Mouse (Mus musculus): ENCODE results near the gene Gm20835. TPM values are rescaled to one million over a fixed set of nuclear protein-coding genes. Genes with fewer than 3 reads are reported as not detected.
"Not testable (repeated sequence)": the region's sequence is repeated elsewhere in the genome, so short reads cannot be mapped to it uniquely, and the experiment has no call there.

Gene Gm20835
- polyA plus RNA-seq (2015; fragmentation: Nextera tagmentation; extraction: Ambion mirVana): not detected in 2 replicates

DNA sequence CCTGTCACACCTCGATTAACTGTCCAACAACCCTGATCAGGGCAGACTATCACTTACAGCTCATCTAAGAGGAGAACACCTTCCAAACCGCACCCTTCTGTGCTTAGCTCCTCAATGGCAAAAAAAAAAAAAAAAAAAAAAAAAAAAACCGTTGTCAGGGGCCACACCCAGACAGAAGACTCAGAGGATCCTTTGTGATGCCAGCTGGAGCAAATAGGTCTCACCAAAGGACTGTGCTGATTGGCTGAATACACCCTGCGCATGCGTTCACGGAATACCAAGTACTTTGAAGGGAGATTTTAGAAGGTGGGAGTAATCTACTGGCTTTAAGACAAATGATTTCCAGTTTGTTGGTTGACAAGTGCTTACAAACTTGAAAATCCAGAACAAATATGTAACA lies at the start of gene Gm20835:
Gm20835 (minus strand) TSS at position 101 of the 400 bp plus-strand sequence.
- no CpG with 5 or more reads among the region's 6 CpGs for WGBS
- ATAC-seq (ENCODE audit: insufficient number of reproducible peaks, low FRiP score, low TSS enrichment, low read depth): not testable (repeated sequence)

More for the DNA sequence above, at the start of gene Gm20835:
- not testable (repeated sequence) for H3K4me2 ChIP-seq (replicated peaks); H3K9ac ChIP-seq; H3K9me3 ChIP-seq (replicated peaks); H3K27me3 ChIP-seq; H3K36me3 ChIP-seq; H3K4me1 ChIP-seq; H3K27ac ChIP-seq (replicated peaks); H3K4me3 ChIP-seq (replicated peaks)

Measured in embryonic facial prominence, embryonic 15.5 days (tissue).